Mouse (Mus musculus): ENCODE measurements around the gene Exosc9. TPM values are rescaled to one million over a fixed set of nuclear protein-coding genes. Genes with fewer than 3 reads are reported as not detected.
A peak's percentile ranks its signal among the peaks of the same experiment; 100 is the strongest.

Exosc9 gene
- polyA plus RNA-seq, 1 experiment from 2014 or later: 58.5 TPM

GRCm38 (mm10) chr3:36540756-36541155, 11.7 kb upstream of the Exosc9 start:
- ATAC-seq (replicated peaks; ENCODE audit: insufficient number of reproducible peaks, low FRiP score, low TSS enrichment): no peak
- Histone ChIP-seq H3K9ac (ENCODE audit: low read depth, low read length) (no peak overlapping the region), H3K9me3 (replicated peaks; ENCODE audit: control insufficient read depth, low read length) (no peaks in the 10 kb centered on the region), H3K27me3 (ENCODE audit: control insufficient read depth, insufficient read depth, low read length) (no peaks in the 10 kb centered on the region), H3K27ac (ENCODE audit: low read depth, low read length) (no peak overlapping the region), H3K4me3 (ENCODE audit: low read depth, low read length) (no peak overlapping the region), H3K4me2 (no peak overlapping the region), H3K36me3 (ENCODE audit: control insufficient read depth, insufficient read depth, low read length) (no peaks in the 10 kb centered on the region), H3K4me1 (ENCODE audit: control insufficient read depth, insufficient read depth, low read length) (no peaks in the 10 kb centered on the region)
- 58% methylated on average over 2 of the region's 2 CpGs for WGBS (ENCODE audit: insufficient replicate concordance)

DNA sequence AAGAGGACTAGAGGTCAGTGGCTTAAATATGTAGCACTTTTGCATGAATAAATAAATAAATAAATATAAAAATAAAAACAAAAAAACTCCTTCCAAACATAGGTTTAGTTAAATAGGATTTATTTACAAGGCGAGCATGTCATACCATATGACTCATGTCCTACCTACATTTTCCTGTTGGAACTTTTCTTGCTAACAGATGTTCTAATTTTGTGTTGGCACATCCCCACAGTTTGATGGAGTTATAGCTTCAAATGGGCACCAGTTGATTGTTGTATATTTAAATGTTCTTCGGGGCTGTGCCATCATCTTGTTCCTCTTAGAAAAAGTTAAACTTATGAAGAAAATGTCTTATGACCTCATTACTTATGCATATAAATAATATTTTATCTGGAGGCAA, 11.0 kb upstream of the Exosc9 start:
- Histone ChIP-seq H3K4me1 (ENCODE audit: control insufficient read depth, insufficient read depth, low read length) (no peaks in the 10 kb centered on the region), H3K4me3 (ENCODE audit: low read depth, low read length) (no peak overlapping the region), H3K9ac (ENCODE audit: low read depth, low read length) (no peak overlapping the region), H3K36me3 (ENCODE audit: control insufficient read depth, insufficient read depth, low read length) (no peaks in the 10 kb centered on the region), H3K9me3 (replicated peaks; ENCODE audit: control insufficient read depth, low read length) (no peaks in the 10 kb centered on the region), H3K27me3 (ENCODE audit: control insufficient read depth, insufficient read depth, low read length) (no peaks in the 10 kb centered on the region), H3K4me2 (no peak overlapping the region), H3K27ac (ENCODE audit: low read depth, low read length) (no peak overlapping the region)
- WGBS (ENCODE audit: insufficient replicate concordance): 80% methylated on average over 2 of the region's 2 CpGs
- ATAC-seq (replicated peaks; ENCODE audit: insufficient number of reproducible peaks, low FRiP score, low TSS enrichment): no peak

DNA sequence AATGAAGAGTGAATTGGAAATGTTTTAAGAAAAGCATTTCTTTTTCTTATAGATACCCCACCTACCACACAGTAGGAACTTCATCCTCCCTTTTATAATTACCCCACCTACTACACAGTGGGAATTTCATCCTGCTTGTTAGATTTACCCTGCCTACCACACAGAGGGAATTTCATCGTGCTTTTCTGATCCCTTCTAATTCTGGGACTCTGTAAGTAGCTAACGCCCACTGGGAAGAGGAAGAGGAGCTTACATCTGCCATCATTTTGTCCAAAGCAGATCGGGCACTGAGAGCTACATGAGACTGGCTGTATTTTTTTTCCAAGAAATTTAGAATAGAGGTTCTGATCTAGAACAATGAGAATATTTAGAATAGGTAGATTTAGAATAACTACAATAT, 7.4 kb upstream of the Exosc9 start:
- Histone ChIP-seq H3K36me3 (ENCODE audit: control insufficient read depth, insufficient read depth, low read length) (no peaks in the 10 kb centered on the region), H3K4me1 (ENCODE audit: control insufficient read depth, insufficient read depth, low read length) (no peaks in the 10 kb centered on the region), H3K27me3 (ENCODE audit: control insufficient read depth, insufficient read depth, low read length) (no peaks in the 10 kb centered on the region), H3K9me3 (replicated peaks; ENCODE audit: control insufficient read depth, low read length) (no peaks in the 10 kb centered on the region), H3K4me3 (ENCODE audit: low read depth, low read length) (no peak overlapping the region), H3K4me2 (no peak overlapping the region), H3K9ac (ENCODE audit: low read depth, low read length) (no peak overlapping the region), H3K27ac (ENCODE audit: low read depth, low read length) (no peak overlapping the region)
- ATAC-seq (replicated peaks; ENCODE audit: insufficient number of reproducible peaks, low FRiP score, low TSS enrichment): no peak
- WGBS (ENCODE audit: insufficient replicate concordance): 70% methylated on average over 3 of the region's 3 CpGs

DNA sequence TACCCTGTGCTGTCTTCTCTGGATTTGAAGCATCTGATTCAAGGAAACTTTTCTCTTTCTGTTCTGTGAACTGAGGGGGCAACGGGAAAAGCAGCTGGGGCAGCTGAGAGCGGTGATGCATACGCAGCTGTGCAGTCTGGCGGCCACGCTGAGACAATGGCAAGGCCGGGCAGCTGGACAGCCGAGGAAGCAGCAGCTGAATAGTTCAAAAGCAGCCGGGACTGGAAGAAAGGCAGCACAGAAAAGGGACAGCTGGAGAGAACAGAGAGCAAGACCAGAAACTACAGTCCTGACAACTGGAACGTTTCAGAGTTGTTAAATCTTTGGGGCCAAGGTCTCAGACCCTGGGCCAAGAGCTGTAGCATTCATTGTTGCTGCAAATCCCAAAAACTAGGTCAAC, 1.1 kb upstream of the Exosc9 start:
- H3K36me3 ChIP-seq (ENCODE audit: control insufficient read depth, insufficient read depth, low read length): peaks cover 4% of the 10 kb centered on the region; the same call in 1 of the 2 replicates
- no peak overlapping the region for H3K27ac ChIP-seq (ENCODE audit: low read depth, low read length)
- peak overlapping the region; percentile 91 for H3K4me2 ChIP-seq
- peak overlapping the region; percentile 94; the same call in 1 of the 2 replicates for H3K4me3 ChIP-seq (ENCODE audit: low read depth, low read length)
- no peak overlapping the region for H3K9ac ChIP-seq (ENCODE audit: low read depth, low read length)
- no peaks in the 10 kb centered on the region for H3K9me3 ChIP-seq (replicated peaks; ENCODE audit: control insufficient read depth, low read length)
- peaks cover 9% of the 10 kb centered on the region; the same call in 1 of the 2 replicates for H3K4me1 ChIP-seq (ENCODE audit: control insufficient read depth, insufficient read depth, low read length)
- WGBS (ENCODE audit: insufficient replicate concordance): 63% methylated on average over 9 of the region's 9 CpGs
- no peak for ATAC-seq (replicated peaks; ENCODE audit: insufficient number of reproducible peaks, low FRiP score, low TSS enrichment)
- H3K27me3 ChIP-seq (ENCODE audit: control insufficient read depth, insufficient read depth, low read length): no peaks in the 10 kb centered on the region

DNA sequence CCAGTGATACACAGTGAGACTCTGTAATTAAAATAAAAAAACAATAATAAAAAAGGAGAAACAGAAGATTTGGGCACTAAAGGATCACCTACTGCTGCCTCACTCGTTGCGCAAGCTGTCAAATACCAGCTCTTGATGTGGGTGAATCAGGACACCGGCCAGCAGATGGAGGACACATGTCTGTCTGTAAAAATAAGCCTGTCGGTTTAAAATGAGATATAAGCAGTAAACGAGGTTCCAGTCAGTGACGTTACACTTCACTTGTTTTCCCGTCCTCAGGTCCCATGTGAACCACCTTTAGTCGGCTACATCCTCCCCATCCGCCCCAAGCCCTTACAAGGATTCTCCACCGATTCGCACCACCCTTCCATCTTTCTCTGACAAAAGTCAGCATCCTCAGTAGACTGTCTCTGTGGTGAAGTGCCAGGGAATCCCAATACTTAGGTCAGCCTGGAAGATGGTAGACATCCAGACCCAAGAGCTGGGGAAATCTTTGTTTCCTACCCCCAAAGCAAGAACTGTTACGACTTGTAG, 488 bp upstream of the Exosc9 start:
- ATAC-seq (replicated peaks; ENCODE audit: insufficient number of reproducible peaks, low FRiP score, low TSS enrichment): peak; percentile 65; the same call in 1 of the 2 replicates
- H3K27ac ChIP-seq (ENCODE audit: low read depth, low read length): no peak overlapping the region
- H3K4me1 ChIP-seq (ENCODE audit: control insufficient read depth, insufficient read depth, low read length): peaks cover 9% of the 10 kb centered on the region; the same call in 1 of the 2 replicates
- 25% methylated on average over 12 of the region's 12 CpGs for WGBS (ENCODE audit: insufficient replicate concordance)
- H3K9me3 ChIP-seq (replicated peaks; ENCODE audit: control insufficient read depth, low read length): no peaks in the 10 kb centered on the region
- H3K4me3 ChIP-seq (ENCODE audit: low read depth, low read length): peak overlapping the region; percentile 94
- H3K27me3 ChIP-seq (ENCODE audit: control insufficient read depth, insufficient read depth, low read length): no peaks in the 10 kb centered on the region
- H3K4me2 ChIP-seq: peak overlapping the region; percentile 91
- H3K9ac ChIP-seq (ENCODE audit: low read depth, low read length): peak overlapping the region; percentile 85
- peaks cover 6% of the 10 kb centered on the region for H3K36me3 ChIP-seq (ENCODE audit: control insufficient read depth, insufficient read depth, low read length)

- WGBS (ENCODE audit: insufficient replicate concordance): 91% methylated on average over 1 of the region's 1 CpGs
- ATAC-seq (replicated peaks; ENCODE audit: insufficient number of reproducible peaks, low FRiP score, low TSS enrichment): no peak
- Histone ChIP-seq H3K27me3 (ENCODE audit: control insufficient read depth, insufficient read depth, low read length) (no peaks in the 10 kb centered on the region), H3K4me3 (ENCODE audit: low read depth, low read length) (no peak overlapping the region), H3K36me3 (ENCODE audit: control insufficient read depth, insufficient read depth, low read length) (peaks cover 24% of the 10 kb centered on the region), H3K9me3 (replicated peaks; ENCODE audit: control insufficient read depth, low read length) (no peaks in the 10 kb centered on the region), H3K4me2 (no peak overlapping the region), H3K9ac (ENCODE audit: low read depth, low read length) (no peak overlapping the region), H3K4me1 (ENCODE audit: control insufficient read depth, insufficient read depth, low read length) (peaks cover 5% of the 10 kb centered on the region; the same call in 1 of the 2 replicates), H3K27ac (ENCODE audit: low read depth, low read length) (no peak overlapping the region)
Measured at GRCm38 (mm10) chr3:36557601-36558000, 5.2 kb downstream of the Exosc9 start.

DNA sequence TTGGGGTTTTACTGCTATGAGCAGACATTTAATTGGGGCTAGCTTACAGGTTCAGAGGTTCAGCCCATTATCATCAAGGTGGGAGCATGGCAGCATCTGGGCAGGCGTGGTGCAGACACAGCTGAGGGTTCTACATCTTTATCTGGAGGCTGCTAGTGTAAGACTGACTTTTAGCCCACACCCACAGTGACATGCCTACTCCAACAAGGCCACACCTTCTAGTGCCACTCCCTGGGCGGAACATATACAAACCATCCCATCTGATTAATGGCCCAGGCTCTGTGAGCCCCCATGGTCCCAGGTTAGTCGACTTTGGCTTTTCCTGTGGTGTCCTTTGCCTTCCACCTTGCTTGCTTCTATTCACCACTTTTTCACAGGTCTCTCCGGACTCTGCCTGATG, 7.2 kb downstream of the Exosc9 start:
- H3K9me3 ChIP-seq (replicated peaks; ENCODE audit: control insufficient read depth, low read length): no peaks in the 10 kb centered on the region
- H3K4me2 ChIP-seq: no peak overlapping the region
- H3K27me3 ChIP-seq (ENCODE audit: control insufficient read depth, insufficient read depth, low read length): no peaks in the 10 kb centered on the region
- 82% methylated on average over 4 of the region's 4 CpGs for WGBS (ENCODE audit: insufficient replicate concordance)
- no peak for ATAC-seq (replicated peaks; ENCODE audit: insufficient number of reproducible peaks, low FRiP score, low TSS enrichment)
- H3K36me3 ChIP-seq (ENCODE audit: control insufficient read depth, insufficient read depth, low read length): peaks cover 34% of the 10 kb centered on the region
- no peaks in the 10 kb centered on the region for H3K4me1 ChIP-seq (ENCODE audit: control insufficient read depth, insufficient read depth, low read length)
- no peak overlapping the region for H3K27ac ChIP-seq (ENCODE audit: low read depth, low read length)
- H3K9ac ChIP-seq (ENCODE audit: low read depth, low read length): no peak overlapping the region
- H3K4me3 ChIP-seq (ENCODE audit: low read depth, low read length): no peak overlapping the region

DNA sequence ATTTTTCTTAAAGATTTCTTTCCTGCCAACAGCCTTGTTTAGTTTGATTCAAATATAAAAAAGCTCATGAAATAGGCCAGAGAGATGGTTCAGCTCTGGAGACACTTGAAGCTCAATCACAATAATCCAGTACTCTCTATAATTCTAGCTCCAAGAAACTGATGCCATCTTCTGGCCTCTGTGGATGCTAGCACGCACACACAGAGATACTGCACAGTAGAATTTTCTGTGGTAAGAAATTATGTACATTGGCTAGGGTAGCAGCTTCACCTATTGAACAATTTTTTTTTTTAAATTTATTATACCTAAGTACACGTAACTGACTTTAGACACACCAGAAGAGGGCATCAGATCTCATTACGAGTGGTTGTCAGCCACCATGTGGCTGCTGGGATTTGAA, 11.3 kb downstream of the Exosc9 start:
- Histone ChIP-seq H3K4me1 (ENCODE audit: control insufficient read depth, insufficient read depth, low read length) (no peaks in the 10 kb centered on the region), H3K36me3 (ENCODE audit: control insufficient read depth, insufficient read depth, low read length) (peaks cover 45% of the 10 kb centered on the region), H3K4me2 (no peak overlapping the region), H3K27ac (ENCODE audit: low read depth, low read length) (no peak overlapping the region), H3K4me3 (ENCODE audit: low read depth, low read length) (no peak overlapping the region), H3K27me3 (ENCODE audit: control insufficient read depth, insufficient read depth, low read length) (no peaks in the 10 kb centered on the region), H3K9me3 (replicated peaks; ENCODE audit: control insufficient read depth, low read length) (no peaks in the 10 kb centered on the region), H3K9ac (ENCODE audit: low read depth, low read length) (no peak overlapping the region)
- ATAC-seq (replicated peaks; ENCODE audit: insufficient number of reproducible peaks, low FRiP score, low TSS enrichment): no peak
- 95% methylated on average over 3 of the region's 3 CpGs for WGBS (ENCODE audit: insufficient replicate concordance)

DNA sequence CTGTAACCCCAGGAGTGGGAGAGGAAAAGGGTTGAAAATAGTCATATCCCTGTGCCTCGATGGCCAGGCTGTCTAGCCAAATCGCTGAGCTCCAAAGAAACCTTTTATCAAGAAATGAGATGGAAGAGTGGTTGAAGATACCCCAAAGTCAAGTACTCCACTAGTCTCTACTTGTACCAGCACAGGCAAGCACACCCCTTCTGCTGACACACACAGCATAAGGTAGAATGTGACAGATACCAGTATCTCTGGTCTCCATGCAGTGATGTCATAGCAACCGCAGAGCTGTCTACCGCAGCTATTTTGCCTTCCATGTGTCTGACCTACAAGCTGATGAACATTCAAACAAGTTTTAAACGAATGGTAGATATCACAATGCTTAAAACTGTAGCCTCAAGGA, 17.4 kb downstream of the Exosc9 start:
- no peak overlapping the region for H3K27ac ChIP-seq (ENCODE audit: low read depth, low read length)
- peaks cover 12% of the 10 kb centered on the region for H3K4me1 ChIP-seq (ENCODE audit: control insufficient read depth, insufficient read depth, low read length)
- H3K9ac ChIP-seq (ENCODE audit: low read depth, low read length): peak overlapping the region; percentile 84; the same call in 1 of the 2 replicates
- H3K4me3 ChIP-seq (ENCODE audit: low read depth, low read length): peak overlapping the region; percentile 79
- H3K4me2 ChIP-seq: peak overlapping the region; percentile 89
- H3K9me3 ChIP-seq (replicated peaks; ENCODE audit: control insufficient read depth, low read length): no peaks in the 10 kb centered on the region
- peaks cover 32% of the 10 kb centered on the region for H3K36me3 ChIP-seq (ENCODE audit: control insufficient read depth, insufficient read depth, low read length)
- H3K27me3 ChIP-seq (ENCODE audit: control insufficient read depth, insufficient read depth, low read length): no peaks in the 10 kb centered on the region
- WGBS (ENCODE audit: insufficient replicate concordance): 74% methylated on average over 5 of the region's 5 CpGs
- no peak for ATAC-seq (replicated peaks; ENCODE audit: insufficient number of reproducible peaks, low FRiP score, low TSS enrichment)
